Mouse (Mus musculus) forebrain, embryonic 10.5 days (tissue): ENCODE measurements at regions not wholly inside any gene's neighbourhood (a gene's known extent, or its start where the extent isn't known, plus 50 kb on each side); places are given as distances from the start of the nearest gene placed in this dataset.

ENCODE experiments used
- DNase-seq: peaks from one replicate; pipeline ENCODE4 v3.0.0-alpha.2; 2017; ENCODE audit warnings: low spot score; ENCODE audit errors: extremely low spot score
- H3K27ac ChIP-seq: fragments of 300-500 bp; sonication (generic); 2 replicates; pipeline ENCODE4 v1.5.1; 2016; ENCODE audit warnings: mild to moderate bottlenecking
- H3K27me3 ChIP-seq: fragments of 300-500 bp; sonication (generic); 2 replicates; pipeline ENCODE4 v1.6.1; 2016; ENCODE audit warnings: mild to moderate bottlenecking; ENCODE audit not compliant: poor library complexity, severe bottlenecking
- H3K36me3 ChIP-seq: fragments of 300-500 bp; sonication (generic); replicated peaks from 2 replicates; pipeline ENCODE4 v1.6.1; 2016; ENCODE audit warnings: mild to moderate bottlenecking, moderate library complexity
- H3K4me1 ChIP-seq: fragments of 300-500 bp; sonication (generic); 2 replicates; pipeline ENCODE4 v1.6.1; 2016
- H3K4me3 ChIP-seq: fragments of 300-500 bp; sonication (generic); 2 replicates; pipeline ENCODE4 v1.5.1; 2016; ENCODE audit warnings: mild to moderate bottlenecking, moderate library complexity
- H3K9me3 ChIP-seq: fragments of 300-500 bp; sonication (generic); 2 replicates; pipeline ENCODE4 v1.6.1; 2016; ENCODE audit warnings: mild to moderate bottlenecking, moderate library complexity
- WGBS: fragments of 180-500 bp; shearing (Covaris S2); methylation state at CpG from one replicate; pipeline ENCODE4 v1.1.7; 2016; 5-methylcytosine and 5-hydroxymethylcytosine counted together

DNA sequence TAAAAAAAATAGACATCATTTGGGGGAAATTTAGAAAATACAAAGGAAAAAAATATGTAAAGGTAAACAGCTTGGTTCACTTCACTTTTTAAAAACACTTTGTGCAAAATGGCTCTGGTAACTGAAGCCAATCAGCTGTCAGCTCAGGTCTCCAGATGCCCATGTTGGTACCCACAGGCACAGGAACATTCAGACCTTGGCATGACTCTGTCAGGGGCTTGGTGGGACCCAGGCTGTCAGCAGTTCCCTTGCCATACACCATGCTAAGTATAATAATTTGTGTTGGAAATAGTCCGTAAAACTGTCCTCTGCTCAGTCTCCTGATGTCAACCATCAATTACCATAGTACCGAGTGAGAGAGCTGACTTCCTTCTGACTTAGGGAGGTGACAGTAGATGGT lies 257.3 kb upstream of the Sphkap start:
- WGBS, result 91% methylated on average over 2 of the region's 2 CpGs
- Histone ChIP-seq H3K36me3 (no peaks in the 10 kb centered on the region), H3K27me3 (no peaks in the 10 kb centered on the region), H3K9me3 (no peaks in the 10 kb centered on the region), H3K27ac (no peak overlapping the region), H3K4me3 (no peak overlapping the region), H3K4me1 (no peaks in the 10 kb centered on the region)
- no peak for DNase-seq

GRCm38 (mm10) chr1:83661808-83662802 lies 254.1 kb upstream of the Sphkap start:
- Histone ChIP-seq H3K36me3 (no peaks in the 10 kb centered on the region), H3K27me3 (no peaks in the 10 kb centered on the region), H3K4me1 (no peaks in the 10 kb centered on the region), H3K9me3 (no peaks in the 10 kb centered on the region), H3K4me3 (no peak overlapping the region), H3K27ac (no peak overlapping the region)
- WGBS, result 96% methylated on average over 3 of the region's 3 CpGs
- no peak for DNase-seq

- no peaks in the 10 kb centered on the region for H3K9me3 ChIP-seq
- no peak overlapping the region for H3K27ac ChIP-seq
- 86% methylated on average over 2 of the region's 2 CpGs for WGBS
- H3K27me3 ChIP-seq, result no peaks in the 10 kb centered on the region
- no peak overlapping the region for H3K4me3 ChIP-seq
- no peak for DNase-seq
- H3K36me3 ChIP-seq, result no peaks in the 10 kb centered on the region
- H3K4me1 ChIP-seq, result no peaks in the 10 kb centered on the region
Measured at GRCm38 (mm10) chr1:83653661-83654060, 245.7 kb upstream of the Sphkap start.

GRCm38 (mm10) chr1:83645606-83646005 lies 237.6 kb upstream of the Sphkap start:
- no peaks in the 10 kb centered on the region for H3K4me1 ChIP-seq
- no peaks in the 10 kb centered on the region for H3K27me3 ChIP-seq
- no peak overlapping the region for H3K27ac ChIP-seq
- H3K9me3 ChIP-seq, result no peaks in the 10 kb centered on the region
- no peak overlapping the region for H3K4me3 ChIP-seq
- 83% methylated on average over 1 of the region's 1 CpGs for WGBS
- no peaks in the 10 kb centered on the region for H3K36me3 ChIP-seq
- DNase-seq, result no peak

GRCm38 (mm10) chr1:83642656-83643055 lies 234.7 kb upstream of the Sphkap start:
- H3K4me1 ChIP-seq, result no peaks in the 10 kb centered on the region
- no peaks in the 10 kb centered on the region for H3K27me3 ChIP-seq
- H3K36me3 ChIP-seq, result no peaks in the 10 kb centered on the region
- no peak overlapping the region for H3K27ac ChIP-seq
- H3K9me3 ChIP-seq, result no peaks in the 10 kb centered on the region
- no peak overlapping the region for H3K4me3 ChIP-seq
- no peak for DNase-seq

DNA sequence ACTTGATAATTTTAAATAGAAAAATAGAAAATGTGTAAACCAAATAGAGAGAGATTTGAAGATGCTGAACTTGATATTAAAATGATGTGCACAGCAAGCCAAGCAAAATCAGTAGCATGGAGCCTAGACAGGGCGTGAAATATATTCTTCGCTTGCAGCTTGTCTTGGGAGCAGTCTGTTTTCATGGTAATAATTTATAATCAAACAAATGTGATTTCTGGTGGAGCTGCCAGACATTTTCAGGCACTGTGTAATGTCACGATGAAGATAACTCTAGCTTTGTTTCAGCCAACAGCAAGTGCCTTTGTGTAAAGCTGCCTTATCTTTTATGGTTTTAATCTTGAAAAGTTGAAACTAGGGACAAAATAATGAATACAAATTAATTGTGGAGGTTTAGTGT lies 228.1 kb upstream of the Sphkap start:
- no peak for DNase-seq
- Histone ChIP-seq H3K36me3 (no peaks in the 10 kb centered on the region), H3K27ac (no peak overlapping the region), H3K4me1 (no peaks in the 10 kb centered on the region), H3K4me3 (no peak overlapping the region), H3K9me3 (no peaks in the 10 kb centered on the region), H3K27me3 (no peaks in the 10 kb centered on the region)
- WGBS, result 88% methylated on average over 3 of the region's 3 CpGs

DNA sequence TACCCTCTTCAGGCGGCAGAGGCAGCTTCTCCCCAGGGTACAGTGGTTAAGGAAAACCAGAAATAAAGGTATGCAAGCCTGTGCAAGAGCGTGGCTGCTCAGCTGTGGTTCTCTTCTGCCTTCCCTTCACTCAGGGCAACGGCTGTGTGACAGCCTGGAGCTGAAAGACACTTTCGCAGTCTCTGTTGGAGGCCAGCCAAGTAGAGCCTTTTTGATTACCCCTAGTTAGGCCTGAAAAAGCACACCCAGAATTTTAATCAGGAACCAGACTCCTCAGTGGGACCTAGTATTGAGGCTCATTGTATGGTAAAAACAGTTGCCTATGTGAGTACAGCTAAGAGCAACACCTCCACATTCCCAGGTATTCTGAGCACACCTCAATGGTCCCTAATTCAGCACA lies 223.8 kb upstream of the Sphkap start:
- H3K9me3 ChIP-seq, result no peaks in the 10 kb centered on the region
- no peak overlapping the region for H3K27ac ChIP-seq
- 64% methylated on average over 4 of the region's 4 CpGs for WGBS
- no peaks in the 10 kb centered on the region for H3K36me3 ChIP-seq
- H3K4me3 ChIP-seq, result no peak overlapping the region
- no peaks in the 10 kb centered on the region for H3K27me3 ChIP-seq
- no peaks in the 10 kb centered on the region for H3K4me1 ChIP-seq
- no peak for DNase-seq

- no peak for DNase-seq
- no peaks in the 10 kb centered on the region for H3K4me1 ChIP-seq
- H3K27ac ChIP-seq, result no peak overlapping the region
- 81% methylated on average over 7 of the region's 7 CpGs for WGBS
- no peaks in the 10 kb centered on the region for H3K9me3 ChIP-seq
- H3K36me3 ChIP-seq, result no peaks in the 10 kb centered on the region
- no peak overlapping the region for H3K4me3 ChIP-seq
- H3K27me3 ChIP-seq, result no peaks in the 10 kb centered on the region
Measured at GRCm38 (mm10) chr1:83631394-83631793, 223.4 kb upstream of the Sphkap start.

DNA sequence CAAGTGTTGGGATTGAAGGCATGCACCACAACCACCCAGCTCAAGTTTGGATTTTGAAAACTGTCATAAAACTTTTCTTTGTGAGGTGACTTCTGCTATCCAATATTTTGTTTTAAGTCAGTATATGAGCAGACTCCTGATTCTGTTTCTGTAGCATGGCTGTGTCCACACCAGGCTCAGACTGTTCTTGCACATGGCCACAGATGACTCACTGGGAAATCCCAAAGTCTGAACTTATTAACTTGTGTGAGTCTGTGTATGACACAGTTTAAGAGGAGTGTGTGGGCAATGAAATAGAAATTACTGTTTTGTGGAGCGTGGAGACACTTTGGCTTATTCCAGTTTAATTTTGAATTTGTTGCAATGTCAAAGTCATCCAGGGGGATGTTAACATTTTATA lies 179.3 kb upstream of the Sphkap start:
- no peak overlapping the region for H3K4me3 ChIP-seq
- H3K27ac ChIP-seq, result no peak overlapping the region
- no peaks in the 10 kb centered on the region for H3K9me3 ChIP-seq
- H3K27me3 ChIP-seq, result no peaks in the 10 kb centered on the region
- DNase-seq, result no peak
- no peaks in the 10 kb centered on the region for H3K4me1 ChIP-seq
- WGBS, result 92% methylated on average over 1 of the region's 1 CpGs
- H3K36me3 ChIP-seq, result no peaks in the 10 kb centered on the region

GRCm38 (mm10) chr1:83583041-83583440 lies 175.0 kb upstream of the Sphkap start:
- Histone ChIP-seq H3K9me3 (no peaks in the 10 kb centered on the region), H3K4me1 (no peaks in the 10 kb centered on the region), H3K36me3 (no peaks in the 10 kb centered on the region), H3K27ac (no peak overlapping the region), H3K4me3 (no peak overlapping the region), H3K27me3 (no peaks in the 10 kb centered on the region)
- no peak for DNase-seq
- WGBS, result 93% methylated on average over 4 of the region's 4 CpGs

DNA sequence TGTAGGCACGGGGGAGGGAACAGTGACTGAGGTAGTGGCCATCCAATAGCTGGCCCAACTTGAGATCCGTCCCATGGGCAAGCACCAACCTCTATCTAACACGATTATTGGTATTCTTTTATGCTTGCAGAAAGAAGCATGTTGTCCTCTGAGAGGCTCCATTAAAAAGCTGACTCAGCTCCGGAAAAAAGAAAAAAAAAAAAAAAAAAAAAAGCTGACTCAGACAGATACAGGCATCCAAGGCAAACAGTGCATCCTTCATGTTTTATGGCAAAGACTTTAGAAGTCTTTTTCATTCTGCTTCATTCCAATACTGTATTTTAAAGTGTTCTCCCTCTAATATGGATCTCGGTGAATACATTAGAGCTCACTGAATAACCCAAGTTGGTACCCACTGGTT lies 162.0 kb upstream of the Sphkap start:
- Histone ChIP-seq H3K4me3 (no peak overlapping the region), H3K27me3 (no peaks in the 10 kb centered on the region), H3K4me1 (no peaks in the 10 kb centered on the region), H3K36me3 (no peaks in the 10 kb centered on the region), H3K27ac (no peak overlapping the region), H3K9me3 (no peaks in the 10 kb centered on the region)
- WGBS, result 87% methylated on average over 5 of the region's 5 CpGs
- DNase-seq, result no peak

- no peak overlapping the region for H3K4me3 ChIP-seq
- no peaks in the 10 kb centered on the region for H3K4me1 ChIP-seq
- WGBS, result 89% methylated on average over 1 of the region's 1 CpGs
- no peak for DNase-seq
- no peak overlapping the region for H3K27ac ChIP-seq
- H3K9me3 ChIP-seq, result no peaks in the 10 kb centered on the region
- no peaks in the 10 kb centered on the region for H3K36me3 ChIP-seq
- no peaks in the 10 kb centered on the region for H3K27me3 ChIP-seq
Measured at GRCm38 (mm10) chr1:83568746-83569145, 160.7 kb upstream of the Sphkap start.

DNA sequence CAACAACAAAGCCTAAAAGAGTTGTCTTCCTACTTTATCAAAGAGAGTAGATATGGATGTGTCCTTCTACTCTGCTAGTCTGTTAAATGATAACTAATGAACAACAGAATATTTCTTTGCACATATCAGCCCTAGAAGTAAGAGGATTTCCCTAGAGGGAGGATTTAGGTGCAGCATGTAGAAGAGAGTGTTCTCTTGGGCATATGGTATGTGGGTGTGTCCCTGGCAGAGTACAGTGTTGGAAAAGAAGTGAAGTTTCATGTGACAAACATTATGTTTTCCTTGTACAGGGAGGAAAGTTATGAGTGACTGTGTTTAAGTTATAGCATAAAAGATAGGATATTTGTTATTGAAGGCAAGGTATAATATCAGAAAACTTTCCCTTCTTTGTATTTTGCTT lies 143.6 kb upstream of the Sphkap start:
- no peaks in the 10 kb centered on the region for H3K36me3 ChIP-seq
- no peak for DNase-seq
- no peaks in the 10 kb centered on the region for H3K9me3 ChIP-seq
- no peak overlapping the region for H3K4me3 ChIP-seq
- H3K4me1 ChIP-seq, result no peaks in the 10 kb centered on the region
- no peak overlapping the region for H3K27ac ChIP-seq
- H3K27me3 ChIP-seq, result no peaks in the 10 kb centered on the region

DNA sequence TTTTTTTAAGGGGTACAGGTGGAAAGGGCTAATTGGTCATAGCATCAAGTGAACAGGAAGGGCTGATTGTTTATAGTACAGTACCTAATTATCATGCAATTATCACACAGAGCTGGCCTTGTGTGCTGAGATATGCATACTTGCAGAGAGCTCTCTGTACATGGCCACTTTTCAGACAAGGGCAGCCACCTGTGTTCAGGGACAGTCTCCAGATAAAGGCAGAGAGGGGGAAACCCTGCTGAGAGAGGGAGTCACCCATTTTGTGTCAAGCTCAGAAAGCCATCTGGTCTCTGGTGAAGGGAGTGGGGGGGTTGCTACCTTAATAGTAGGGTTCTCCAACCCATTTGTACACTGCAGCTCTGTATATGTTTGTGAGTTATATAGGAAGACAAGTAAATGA lies 127.5 kb upstream of the Sphkap start:
- Histone ChIP-seq H3K36me3 (no peaks in the 10 kb centered on the region), H3K4me3 (no peak overlapping the region), H3K27me3 (no peaks in the 10 kb centered on the region), H3K27ac (no peak overlapping the region), H3K9me3 (no peaks in the 10 kb centered on the region), H3K4me1 (no peaks in the 10 kb centered on the region)
- no peak for DNase-seq
